Mouse (Mus musculus) MEL (cell line): ENCODE measurements around the gene Fam57b. TPM values are rescaled to one million over a fixed set of nuclear protein-coding genes. Genes with fewer than 3 reads are reported as not detected.

Experiments used
- DNase-seq: peaks from one replicate; pipeline ENCODE4 v3.0.0; 2011; ENCODE audit warnings: low read depth, low spot score
- H3K27ac ChIP-seq: 2 replicates; pipeline ENCODE4 v1.5.1; 2012; ENCODE audit warnings: low read depth, mild to moderate bottlenecking, control low read depth, low read length, moderate library complexity; ENCODE audit not compliant: control insufficient read depth
- H3K27me3 ChIP-seq, 2 experiments: fragments of 150-350 bp in 1 of 2; sonication (generic) in 1 of 2; 2 replicates each; pipeline ENCODE4 v1.6.1; 2012; ENCODE audit warnings: low read length in 2 of 2, mild to moderate bottlenecking in 2 of 2, improper control_type of control experiment in 1 of 2, moderate library complexity in 1 of 2; ENCODE audit not compliant: insufficient read depth in 2 of 2, control insufficient read depth in 1 of 2
- H3K36me3 ChIP-seq, 2 experiments: 2 replicates each; pipeline ENCODE4 v1.6.1; 2012 to 2014; ENCODE audit warnings: low read length in 2 of 2, improper control_type of control experiment in 1 of 2, inconsistent platforms in 1 of 2, mild to moderate bottlenecking in 1 of 2; ENCODE audit not compliant: insufficient read depth in 2 of 2, control insufficient read depth in 1 of 2
- H3K4me1 ChIP-seq, 2 experiments: fragments of 150-350 bp in 1 of 2; sonication (generic) in 1 of 2; 2 replicates each; pipeline ENCODE4 v1.6.1; 2012; ENCODE audit warnings: low read length in 2 of 2, improper control_type of control experiment in 1 of 2, mild to moderate bottlenecking in 1 of 2; ENCODE audit not compliant: insufficient read depth in 2 of 2, control insufficient read depth in 1 of 2
- H3K4me3 ChIP-seq, 2 experiments: fragments of 150-350 bp in 1 of 2; sonication (generic) in 1 of 2; 2 replicates each; pipeline ENCODE4 v1.5.1; 2012; ENCODE audit warnings: low read depth in 2 of 2, low read length in 2 of 2, mild to moderate bottlenecking in 2 of 2, moderate library complexity in 2 of 2, control low read depth in 1 of 2, improper control_type of control experiment in 1 of 2; ENCODE audit not compliant: control insufficient read depth in 1 of 2, insufficient read depth in 1 of 2
- H3K79me2 ChIP-seq: 2 replicates; pipeline ENCODE4 v1.6.1; 2012; ENCODE audit warnings: mild to moderate bottlenecking, low read length, moderate library complexity; ENCODE audit not compliant: control insufficient read depth, poor library complexity, insufficient read depth
- H3K9ac ChIP-seq: 2 replicates; pipeline ENCODE4 v1.6.1; 2012; ENCODE audit warnings: low read depth, mild to moderate bottlenecking, control low read depth, low read length, moderate library complexity; ENCODE audit not compliant: control insufficient read depth, poor library complexity, severe bottlenecking
- H3K9me3 ChIP-seq: fragments of 150-350 bp; sonication (generic); replicated peaks from 2 replicates; pipeline ENCODE4 v1.6.1; 2012; ENCODE audit warnings: mild to moderate bottlenecking, low read length, improper control_type of control experiment, moderate library complexity; ENCODE audit not compliant: insufficient read depth
- BHLHE40 ChIP-seq: IDR thresholded peaks from 2 replicates; pipeline ENCODE4 v1.6.1; 2012; ENCODE audit warnings: low read depth, mild to moderate bottlenecking, inconsistent platforms, low read length, improper control_type of control experiment, borderline replicate concordance
- CHD1 ChIP-seq: IDR thresholded peaks from 2 replicates; pipeline ENCODE4 v1.6.1; 2012; ENCODE audit warnings: low read depth, mild to moderate bottlenecking, inconsistent platforms, low read length, improper control_type of control experiment
- CHD2 ChIP-seq: IDR thresholded peaks from 2 replicates; pipeline ENCODE4 v1.6.1; 2011; ENCODE audit warnings: low read length, improper control_type of control experiment
- CTCF ChIP-seq, 3 experiments: IDR thresholded peaks in 2 of 3; conservative IDR thresholded peaks in 1 of 3; 2 replicates each; pipeline ENCODE4 v1.5.1; 2011 to 2012; ENCODE audit warnings: low read length in 3 of 3, low read depth in 2 of 3, mild to moderate bottlenecking in 2 of 3, improper control_type of control experiment in 1 of 3, inconsistent platforms in 1 of 3, mixed read lengths in 1 of 3, moderate library complexity in 1 of 3; ENCODE audit not compliant: control insufficient read depth in 1 of 3, insufficient read depth in 1 of 3, poor library complexity in 1 of 3, severe bottlenecking in 1 of 3
- E2F4 ChIP-seq: IDR thresholded peaks from 2 replicates; pipeline ENCODE4 v1.6.1; 2011; ENCODE audit warnings: low read depth, low read length, improper control_type of control experiment, borderline replicate concordance
- ELF1 ChIP-seq: IDR thresholded peaks from 2 replicates; pipeline ENCODE4 v1.6.1; 2014; ENCODE audit warnings: low read depth, mild to moderate bottlenecking, inconsistent platforms, low read length, improper control_type of control experiment, moderate library complexity
- EP300 ChIP-seq, 2 experiments: IDR thresholded peaks; 2 replicates each; pipeline ENCODE4 v1.6.1; 2011; ENCODE audit warnings: improper control_type of control experiment in 2 of 2, low read length in 2 of 2, low read depth in 1 of 2, mild to moderate bottlenecking in 1 of 2
- ETS1 ChIP-seq: IDR thresholded peaks from 2 replicates; pipeline ENCODE4 v1.6.1; 2012; ENCODE audit warnings: low read depth, mild to moderate bottlenecking, inconsistent platforms, low read length, improper control_type of control experiment, moderate library complexity
- GABPA ChIP-seq: IDR thresholded peaks from 2 replicates; pipeline ENCODE4 v1.6.1; 2012; ENCODE audit warnings: low read depth, mild to moderate bottlenecking, inconsistent platforms, low read length, improper control_type of control experiment, moderate library complexity
- GATA1 ChIP-seq: IDR thresholded peaks from 2 replicates; pipeline ENCODE4 v1.6.1; 2011; ENCODE audit warnings: low read depth, low read length, improper control_type of control experiment
- HCFC1 ChIP-seq: IDR thresholded peaks from 2 replicates; pipeline ENCODE4 v1.6.1; 2012; ENCODE audit warnings: low read depth, mild to moderate bottlenecking, inconsistent platforms, low read length, improper control_type of control experiment, moderate library complexity
- JUND ChIP-seq: IDR thresholded peaks from 2 replicates; pipeline ENCODE4 v1.6.1; 2011; ENCODE audit warnings: low read depth, mild to moderate bottlenecking, improper control_type of control experiment, low read length
- KAT2A ChIP-seq: conservative IDR thresholded peaks from 2 replicates; pipeline ENCODE4 v1.6.1; 2012; ENCODE audit warnings: low read depth, low read length, improper control_type of control experiment, inconsistent platforms
- MAFK ChIP-seq: IDR thresholded peaks from 2 replicates; pipeline ENCODE4 v1.6.1; 2011; ENCODE audit warnings: low read depth, mild to moderate bottlenecking, low read length, improper control_type of control experiment, borderline replicate concordance
- MAX ChIP-seq: IDR thresholded peaks from 2 replicates; pipeline ENCODE4 v1.6.1; 2011; ENCODE audit warnings: low read length, improper control_type of control experiment
- MAZ ChIP-seq: IDR thresholded peaks from 2 replicates; pipeline ENCODE4 v1.6.1; 2012; ENCODE audit warnings: low read depth, mild to moderate bottlenecking, inconsistent platforms, low read length, improper control_type of control experiment
- MEF2A ChIP-seq: IDR thresholded peaks from 2 replicates; pipeline ENCODE4 v1.6.1; 2014; ENCODE audit warnings: low read depth, mild to moderate bottlenecking, inconsistent platforms, low read length, improper control_type of control experiment; ENCODE audit not compliant: poor library complexity, insufficient replicate concordance, severe bottlenecking; ENCODE audit errors: extremely low read depth
- MXI1 ChIP-seq: IDR thresholded peaks from 2 replicates; pipeline ENCODE4 v1.6.1; 2011; ENCODE audit warnings: mild to moderate bottlenecking, low read depth, low read length, improper control_type of control experiment
- MYB ChIP-seq: IDR thresholded peaks from 2 replicates; pipeline ENCODE4 v1.6.1; 2011; ENCODE audit warnings: mild to moderate bottlenecking, low read depth, low read length, improper control_type of control experiment
- MYC ChIP-seq: IDR thresholded peaks from 2 replicates; pipeline ENCODE4 v1.6.1; 2011; ENCODE audit warnings: low read depth, mild to moderate bottlenecking, low read length, improper control_type of control experiment, moderate library complexity
- NELFE ChIP-seq: IDR thresholded peaks from 2 replicates; pipeline ENCODE4 v1.6.1; 2011; ENCODE audit warnings: low read depth, low read length, improper control_type of control experiment
- NRF1 ChIP-seq: IDR thresholded peaks from 2 replicates; pipeline ENCODE4 v1.6.1; 2014; ENCODE audit warnings: low read depth, mild to moderate bottlenecking, inconsistent platforms, low read length, improper control_type of control experiment, moderate library complexity; ENCODE audit not compliant: poor library complexity, insufficient read depth, severe bottlenecking
- POLR2A ChIP-seq, 2 experiments: IDR thresholded peaks; 2 replicates each; pipeline ENCODE4 v1.6.1; 2011 to 2012; ENCODE audit warnings: low read length in 2 of 2, mild to moderate bottlenecking in 2 of 2, control low read depth in 1 of 2, improper control_type of control experiment in 1 of 2, low read depth in 1 of 2, moderate library complexity in 1 of 2; ENCODE audit not compliant: control insufficient read depth in 1 of 2, insufficient read depth in 1 of 2, poor library complexity in 1 of 2
- POLR2AphosphoS2 ChIP-seq: IDR thresholded peaks from 2 replicates; pipeline ENCODE4 v1.6.1; 2011; ENCODE audit warnings: low read length, improper control_type of control experiment
- POLR2AphosphoS5 ChIP-seq: IDR thresholded peaks from 2 replicates; pipeline ENCODE4 v1.6.1; 2012; ENCODE audit warnings: low read depth, borderline replicate concordance, mild to moderate bottlenecking, inconsistent platforms, low read length, moderate library complexity, mixed read lengths
- RAD21 ChIP-seq: IDR thresholded peaks from 2 replicates; pipeline ENCODE4 v1.6.1; 2011; ENCODE audit warnings: mild to moderate bottlenecking, low read depth, low read length, improper control_type of control experiment
- RCOR1 ChIP-seq: IDR thresholded peaks from 2 replicates; pipeline ENCODE4 v1.6.1; 2012; ENCODE audit warnings: low read depth, mild to moderate bottlenecking, inconsistent platforms, low read length, improper control_type of control experiment
- SIN3A ChIP-seq: IDR thresholded peaks from 2 replicates; pipeline ENCODE4 v1.6.1; 2012; ENCODE audit warnings: low read length, improper control_type of control experiment, inconsistent platforms
- SMC3 ChIP-seq: IDR thresholded peaks from 2 replicates; pipeline ENCODE4 v1.6.1; 2011; ENCODE audit warnings: low read depth, low read length, improper control_type of control experiment
- TAL1 ChIP-seq: IDR thresholded peaks from 2 replicates; pipeline ENCODE4 v1.6.1; 2012; ENCODE audit warnings: mild to moderate bottlenecking, inconsistent platforms, low read length, moderate library complexity, mixed read lengths
- TBP ChIP-seq: IDR thresholded peaks from 2 replicates; pipeline ENCODE4 v1.8.0; 2011; ENCODE audit warnings: low read depth, low read length, improper control_type of control experiment
- TCF12 ChIP-seq: IDR thresholded peaks from 2 replicates; pipeline ENCODE4 v1.6.1; 2014; ENCODE audit warnings: low read depth, mild to moderate bottlenecking, inconsistent platforms, low read length, improper control_type of control experiment, moderate library complexity
- UBTF ChIP-seq: IDR thresholded peaks from 2 replicates; pipeline ENCODE4 v1.6.1; 2012; ENCODE audit warnings: low read depth, mild to moderate bottlenecking, inconsistent platforms, low read length, improper control_type of control experiment, moderate library complexity, borderline replicate concordance; ENCODE audit not compliant: insufficient read depth
- USF2 ChIP-seq, 2 experiments: IDR thresholded peaks; 2 replicates each; pipeline ENCODE4 v1.6.1; 2011 to 2012; ENCODE audit warnings: improper control_type of control experiment in 2 of 2, low read length in 2 of 2, borderline replicate concordance in 1 of 2, inconsistent platforms in 1 of 2, low read depth in 1 of 2, mild to moderate bottlenecking in 1 of 2; ENCODE audit not compliant: insufficient read depth in 1 of 2
- ZC3H11A ChIP-seq: IDR thresholded peaks from 2 replicates; pipeline ENCODE4 v1.6.1; 2012; ENCODE audit warnings: low read depth, mild to moderate bottlenecking, inconsistent platforms, low read length, improper control_type of control experiment
- ZKSCAN1 ChIP-seq: IDR thresholded peaks from 2 replicates; pipeline ENCODE4 v1.6.1; 2012; ENCODE audit warnings: low read depth, mild to moderate bottlenecking, inconsistent platforms, low read length, improper control_type of control experiment, moderate library complexity
- ZMIZ1 ChIP-seq: IDR thresholded peaks from 2 replicates; pipeline ENCODE4 v1.6.1; 2012; ENCODE audit warnings: low read depth, mild to moderate bottlenecking, inconsistent platforms, low read length, improper control_type of control experiment, moderate library complexity
- polyA plus RNA-seq, 2 experiments: library from polyadenylated mRNA; stranded (reverse) in 1 of 2; unstranded in 1 of 2; fragments of >175 nt in 1 of 2; fragments of >200 nt in 1 of 2; gene quantifications; 2 replicates each; pipeline versions ENCODE4 v1.2.1 to v1.2.4; 2012; ENCODE audit warnings: low replicate concordance in 2 of 2, low read depth in 1 of 2; ENCODE audit not compliant: insufficient read length in 2 of 2, insufficient read depth in 1 of 2, missing spikeins in 1 of 2
- total RNA-seq: library from RNA; depleted of rRNA; stranded (reverse); fragments of 300-350 nt; gene quantifications from 2 replicates; pipeline ENCODE4 v1.2.3, GENCODE M21; 2012

The Fam57b gene
- total and polyA plus RNA-seq, 3 experiments, result 0.50 to 1.7 TPM; not detected in 1

DNA sequence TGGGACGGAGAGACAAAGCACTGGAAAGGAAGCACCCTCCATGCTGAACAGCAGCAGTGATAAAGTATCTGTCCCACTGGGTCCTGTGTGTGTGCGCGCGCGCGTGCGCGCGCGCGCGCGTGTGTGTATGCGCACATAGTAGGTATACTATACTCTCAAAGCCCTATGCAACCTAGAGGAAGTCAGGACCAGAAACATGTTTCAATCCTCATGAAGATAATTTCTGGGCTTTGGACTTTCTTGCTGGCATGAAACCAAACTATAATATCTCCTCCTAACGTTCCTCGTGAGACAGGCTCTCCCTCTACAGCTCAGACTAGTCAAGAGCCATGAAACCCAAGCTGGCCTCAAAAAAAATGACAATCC, 3.6 kb downstream of the Fam57b start:
- Histone ChIP-seq H3K9ac (peak overlapping the region; percentile 65), H3K79me2 (peaks cover 35% of the 10 kb centered on the region), H3K4me3 (peak overlapping the region; percentile 56 to 78), H3K36me3 (peaks cover 9 to 44% of the 10 kb centered on the region in 2 experiments), H3K27ac (peak overlapping the region; percentile 92), H3K9me3 (no peaks in the 10 kb centered on the region), H3K27me3 (no peaks in the 10 kb centered on the region), H3K4me1 (peaks cover 20 to 47% of the 10 kb centered on the region in 2 experiments)
- DNase-seq, result peak; percentile 79
- TF ChIP-seq ELF1 (no peak), CTCF (IDR thresholded peaks at IDR 0.05 in 2 of 3, conservative IDR thresholded peaks at IDR 0.05 in 1 of 3; ENCODE audit: control insufficient read depth in 1 of 3, insufficient read depth in 1 of 3, low read depth in 2 of 3, low read length in 3 of 3, poor library complexity in 1 of 3, severe bottlenecking in 1 of 3) (no peak), ZC3H11A (no peak), RCOR1 (0 out of 2 replicates have a peak, but pooled peaks have one; percentile 17), KAT2A (no peak), ZMIZ1 (no peak), POLR2A (IDR thresholded peaks at IDR 0.05; ENCODE audit: control insufficient read depth in 1 of 2, insufficient read depth in 1 of 2, low read depth in 1 of 2, low read length in 2 of 2, poor library complexity in 1 of 2) (peak in 1 of 2 experiments; percentile 43; a peak in 1 of 4 replicates), MXI1 (peak; percentile 68), MAZ (no peak), E2F4 (0 out of 2 replicates have a peak, but pooled peaks have one; percentile 37), ETS1 (peak; percentile 64; the same call in 1 of the 2 replicates), GABPA (no peak), HCFC1 (no peak), BHLHE40 (no peak), MAFK (no peak), JUND (no peak), UBTF (no peak), MAX (peak; percentile 68; the same call in 1 of the 2 replicates), ZKSCAN1 (peak; percentile 100), TBP (peak; percentile 36; the same call in 1 of the 2 replicates), MYC (peak; percentile 82), USF2 (IDR thresholded peaks at IDR 0.05; ENCODE audit: borderline replicate concordance in 1 of 2, insufficient read depth in 1 of 2, low read depth in 1 of 2, low read length in 2 of 2) (no peak), MYB (no peak), GATA1 (no peak), NRF1 (peak; percentile 74), POLR2AphosphoS2 (no peak), SIN3A (peak; percentile 77), CHD2 (no peak), MEF2A (no peak), CHD1 (0 out of 2 replicates have a peak, but pooled peaks have one; percentile 91), TCF12 (peak; percentile 53; the same call in 1 of the 2 replicates), EP300 (IDR thresholded peaks at IDR 0.05; ENCODE audit: low read depth in 1 of 2, low read length in 2 of 2) (peak; percentile 57 to 62), SMC3 (no peak), RAD21 (no peak), NELFE (peak; percentile 32; the same call in 1 of the 2 replicates), TAL1 (no peak), POLR2AphosphoS5 (no peak)
